Mouse (Mus musculus) testis, adult 2 months (tissue): ENCODE results near the gene Msh5.

Experiments used
- CTCF ChIP-seq: fragments of 200-500 bp; IDR thresholded peaks from 2 replicates; pipeline ENCODE4 v1.5.1; 2012; ENCODE audit warnings: low read depth, mild to moderate bottlenecking, inconsistent platforms, low read length, moderate library complexity; ENCODE audit not compliant: control insufficient read depth, insufficient read depth, insufficient replicate concordance
- POLR2A ChIP-seq: fragments of 200-500 bp; IDR thresholded peaks from 2 replicates; pipeline ENCODE4 v1.6.1; 2012; ENCODE audit warnings: low read depth, mild to moderate bottlenecking, inconsistent platforms, low read length, moderate library complexity; ENCODE audit not compliant: control insufficient read depth

- TF ChIP-seq CTCF (no peak), POLR2A (no peak)
Observed at GRCm38 (mm10) chr17:35079778-35080177, 33.2 kb upstream of the Msh5 start.
